Mouse (Mus musculus) hindbrain, postnatal 0 days (tissue): ENCODE measurements at regions not wholly inside any gene's neighbourhood (a gene's known extent, or its start where the extent isn't known, plus 50 kb on each side); places are given as distances from the start of the nearest gene placed in this dataset.

Experiments
- ATAC-seq: fragments of 200-750 bp; cut with Nextera tagmentation; 2 replicates; pipeline ENCODE4 v1.8.0; 2017; ENCODE audit warnings: mild to moderate bottlenecking, moderate TSS enrichment, moderate library complexity
- DNase-seq: peaks from one replicate; pipeline ENCODE4 v3.0.0-alpha.2; 2015; ENCODE audit warnings: low spot score
- H3K27ac ChIP-seq: fragments of 300-500 bp; sonication (generic); 2 replicates; pipeline ENCODE4 v1.5.1; 2014; ENCODE audit warnings: mild to moderate bottlenecking
- H3K27me3 ChIP-seq: fragments of 300-500 bp; sonication (generic); 2 replicates; pipeline ENCODE4 v1.6.1; 2014; ENCODE audit warnings: low read length, mixed read lengths; ENCODE audit not compliant: insufficient read depth
- H3K36me3 ChIP-seq: fragments of 300-500 bp; sonication (generic); 2 replicates; pipeline ENCODE4 v1.6.1; 2014; ENCODE audit warnings: low read length, mixed read lengths; ENCODE audit not compliant: insufficient read depth
- H3K4me1 ChIP-seq: fragments of 300-500 bp; sonication (generic); 2 replicates; pipeline ENCODE4 v1.6.1; 2014; ENCODE audit warnings: antibody characterized with exemption, low read length, mixed read lengths; ENCODE audit not compliant: insufficient read depth
- H3K4me2 ChIP-seq: fragments of 300-500 bp; sonication (generic); 2 replicates; pipeline ENCODE4 v1.6.1; 2014; ENCODE audit warnings: low read depth, mild to moderate bottlenecking, low read length, moderate library complexity, mixed read lengths
- H3K4me3 ChIP-seq: fragments of 300-500 bp; sonication (generic); 2 replicates; pipeline ENCODE4 v1.5.1; 2014; ENCODE audit warnings: low read length
- H3K9ac ChIP-seq: fragments of 300-500 bp; sonication (generic); replicated peaks from 2 replicates; pipeline ENCODE4 v1.6.1; 2014; ENCODE audit warnings: mild to moderate bottlenecking, low read length, moderate library complexity, mixed read lengths
- H3K9me3 ChIP-seq: fragments of 300-500 bp; sonication (generic); 2 replicates; pipeline ENCODE4 v1.6.1; 2016; ENCODE audit warnings: low read length, mixed read lengths
- CTCF ChIP-seq: IDR thresholded peaks from 2 replicates; pipeline ENCODE4 v1.5.1; 2016; ENCODE audit warnings: antibody characterized with exemption, control low read depth, low read depth
- WGBS: fragments of 180-500 bp; shearing (Covaris S2); extraction: QIAGEN DNeasy Blood & Tissue Kit; methylation state at CpG from one replicate; pipeline ENCODE4 v1.1.7; 2014; 5-methylcytosine and 5-hydroxymethylcytosine counted together

DNA sequence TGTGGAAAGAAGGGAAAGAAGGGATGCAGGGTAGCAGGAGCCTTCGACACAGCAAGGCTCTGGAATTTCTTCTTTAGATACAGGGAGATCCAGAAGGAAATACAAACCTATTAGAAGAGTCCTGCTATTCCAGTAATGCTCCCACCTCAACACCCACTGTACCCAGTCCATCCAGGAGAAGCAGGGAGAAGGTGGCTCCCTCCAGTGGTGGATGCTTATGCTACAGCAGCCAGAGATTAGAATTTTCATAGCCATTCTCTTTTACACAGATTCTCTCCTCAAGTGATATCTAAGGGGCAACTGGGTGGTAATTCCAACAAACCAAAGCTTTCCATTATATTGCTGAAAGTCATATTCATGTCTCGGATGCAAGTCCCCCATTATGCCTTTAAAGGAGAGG is 373.9 kb upstream of the Nr5a2 start:
- Histone ChIP-seq H3K27ac (no peak overlapping the region), H3K9me3 (no peaks in the 10 kb centered on the region), H3K36me3 (no peaks in the 10 kb centered on the region), H3K4me3 (no peak overlapping the region), H3K27me3 (no peaks in the 10 kb centered on the region), H3K9ac (no peak overlapping the region), H3K4me2 (no peak overlapping the region), H3K4me1 (no peaks in the 10 kb centered on the region)
- 91% methylated on average over 2 of the region's 2 CpGs for WGBS
- ATAC-seq (no peak), DNase-seq (no peak)
- peak; percentile 49 for TF ChIP-seq CTCF

- Histone ChIP-seq H3K9ac (no peak overlapping the region), H3K27ac (no peak overlapping the region), H3K4me1 (no peaks in the 10 kb centered on the region), H3K27me3 (no peaks in the 10 kb centered on the region), H3K36me3 (no peaks in the 10 kb centered on the region), H3K4me2 (peak overlapping the region; percentile 3; the same call in 1 of the 2 replicates), H3K4me3 (no peak overlapping the region), H3K9me3 (no peaks in the 10 kb centered on the region)
- peak; percentile 86 for ATAC-seq
- 47% methylated on average over 8 of the region's 8 CpGs for WGBS
- TF ChIP-seq CTCF: peak; percentile 68
- DNase-seq: peak; percentile 77
These were observed 372.0 kb upstream of the Nr5a2 start for GRCm38 (mm10) chr1:137332108-137332769.

GRCm38 (mm10) chr1:137331746-137332107 is 371.5 kb upstream of the Nr5a2 start:
- no peak for DNase-seq
- H3K4me2 ChIP-seq: peak overlapping the region; percentile 3; the same call in 1 of the 2 replicates

GRCm38 (mm10) chr1:137330634-137331033 is 370.4 kb upstream of the Nr5a2 start:
- no peaks in the 10 kb centered on the region for H3K4me1 ChIP-seq
- H3K27ac ChIP-seq: no peak overlapping the region
- no peak overlapping the region for H3K9ac ChIP-seq
- ATAC-seq (peak; percentile 56; the same call in 1 of the 2 replicates), DNase-seq (peak; percentile 77)
- H3K9me3 ChIP-seq: no peaks in the 10 kb centered on the region
- 25% methylated on average over 3 of the region's 3 CpGs for WGBS
- no peaks in the 10 kb centered on the region for H3K27me3 ChIP-seq
- peak; percentile 80 for TF ChIP-seq CTCF
- no peaks in the 10 kb centered on the region for H3K36me3 ChIP-seq
- H3K4me2 ChIP-seq: no peak overlapping the region
- no peak overlapping the region for H3K4me3 ChIP-seq

More at GRCm38 (mm10) chr1:137331746-137332107, 371.5 kb upstream of the Nr5a2 start:
- Histone ChIP-seq H3K9me3 (no peaks in the 10 kb centered on the region), H3K9ac (no peak overlapping the region), H3K36me3 (no peaks in the 10 kb centered on the region), H3K4me1 (no peaks in the 10 kb centered on the region), H3K27me3 (no peaks in the 10 kb centered on the region), H3K27ac (no peak overlapping the region), H3K4me3 (no peak overlapping the region)
- TF ChIP-seq CTCF: no peak
- 36% methylated on average over 5 of the region's 5 CpGs for WGBS
- peak; percentile 61 for ATAC-seq

DNA sequence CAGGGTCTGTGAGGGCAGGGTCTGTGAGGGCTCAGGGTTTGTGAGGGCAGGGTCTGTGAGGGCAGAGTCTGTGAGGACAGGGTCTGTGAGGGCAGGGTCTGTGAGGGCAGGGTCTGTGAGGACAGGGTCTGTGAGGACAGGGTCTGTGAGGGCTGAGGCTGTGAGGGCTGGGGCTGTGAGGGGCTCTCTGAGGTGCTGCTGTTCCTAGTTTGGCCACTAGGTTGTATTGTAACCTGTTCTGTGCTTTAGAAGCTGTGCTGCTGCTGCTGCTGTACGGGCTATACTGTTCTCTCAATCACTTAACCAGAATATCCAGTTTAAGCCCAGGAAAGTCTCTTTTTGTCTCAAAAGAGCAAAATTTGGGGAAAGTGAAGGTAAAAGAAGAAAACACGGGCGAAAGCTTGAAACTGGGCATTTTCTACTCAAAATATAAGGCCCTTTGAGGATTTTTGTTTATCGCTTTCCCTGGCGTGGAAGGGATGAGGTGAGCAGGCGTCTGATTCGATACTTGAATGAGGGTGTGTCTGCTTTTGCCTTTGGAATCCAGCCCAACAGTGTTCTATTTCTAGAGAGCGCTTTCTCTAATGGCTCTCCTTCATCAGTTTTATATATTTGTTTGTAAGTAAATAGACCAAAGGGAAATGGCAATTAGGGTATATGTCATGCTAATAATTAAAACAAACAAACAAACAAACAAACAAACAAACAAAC is 363.8 kb upstream of the Nr5a2 start:
- Histone ChIP-seq H3K27ac (no peak overlapping the region), H3K9ac (no peak overlapping the region), H3K4me3 (no peak overlapping the region), H3K36me3 (no peaks in the 10 kb centered on the region), H3K4me1 (no peaks in the 10 kb centered on the region), H3K4me2 (peak overlapping the region; percentile 21; the same call in 1 of the 2 replicates), H3K9me3 (no peaks in the 10 kb centered on the region), H3K27me3 (no peaks in the 10 kb centered on the region)
- TF ChIP-seq CTCF: peak; percentile 67
- 36% methylated on average over 8 of the region's 8 CpGs for whole genome bisulfite sequencing
- ATAC-seq (peak; percentile 53; the same call in 1 of the 2 replicates), DNase-seq (peak; percentile 51)

DNA sequence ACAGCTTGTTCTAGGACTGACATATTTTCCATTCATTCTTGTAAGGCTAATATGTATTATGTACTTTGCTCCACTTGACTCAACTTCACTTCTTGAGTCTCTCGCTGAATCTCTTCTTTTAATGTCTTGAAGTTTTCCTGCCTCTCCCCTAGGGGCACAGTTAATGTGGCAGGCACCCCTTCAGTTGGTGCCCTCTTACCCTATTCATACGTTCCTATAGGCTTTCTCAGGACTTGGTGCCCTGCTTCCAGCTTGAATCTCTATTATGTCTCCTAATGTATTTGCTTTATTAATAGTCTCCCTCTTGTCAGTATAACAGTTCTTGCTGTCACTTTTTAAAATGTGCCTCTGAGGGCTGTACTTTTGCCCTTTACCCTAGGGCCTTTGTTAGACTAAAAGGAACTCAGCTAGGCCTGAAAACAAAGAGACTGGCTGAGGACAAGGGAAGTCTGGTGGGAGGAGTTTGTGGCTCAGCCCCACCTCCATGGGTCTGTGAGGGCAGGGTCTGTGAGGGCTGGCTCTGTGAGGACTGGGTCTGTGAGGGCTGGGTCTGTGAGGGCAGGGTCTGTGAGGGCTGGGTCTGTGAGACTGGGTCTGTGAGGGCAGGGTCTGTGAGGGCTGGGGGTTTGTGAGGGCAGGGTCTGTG is 362.9 kb upstream of the Nr5a2 start:
- no peak overlapping the region for H3K27ac ChIP-seq
- no peak overlapping the region for H3K9ac ChIP-seq
- ATAC-seq: no peak
- TF ChIP-seq CTCF: no peak
- WGBS: 21% methylated on average over 2 of the region's 2 CpGs
- H3K27me3 ChIP-seq: no peaks in the 10 kb centered on the region
- no peak overlapping the region for H3K4me3 ChIP-seq
- H3K36me3 ChIP-seq: no peaks in the 10 kb centered on the region
- no peaks in the 10 kb centered on the region for H3K9me3 ChIP-seq
- H3K4me2 ChIP-seq: no peak overlapping the region
- DNase-seq: no peak
- no peaks in the 10 kb centered on the region for H3K4me1 ChIP-seq
